9 mouse cellular contexts compared by ENCODE assay signal in genomic region chr9:96818128-96818821, GRCm38 (mm10).
DNase-seq lines count a peak whose midpoint lies in the region; ATAC-seq and TF ChIP-seq lines count a peak whose summit lies in the region.
"Had no signal": no experiment of that assay in that cellular context is flagged by ENCODE, and none has a peak within 500 bp of the region (broad histone marks: within the 10 kb centered on the region; RNA-seq: fewer than 3 reads in every experiment).

No protein-coding gene starts in this region.

- DNase-seq in liver: peak; percentile 47
- peak; percentile 64 for DNase-seq in c-Kit-positive CD71-negative TER-119-negative erythroid progenitor cells, embryonic 14.5 days (ENCODE audit: low read depth)
- DNase-seq in forebrain, embryonic 11.5 days (ENCODE audit: low spot score): no peak
- peak; percentile 91 for DNase-seq in hindbrain, postnatal 0 days (ENCODE audit: low spot score)
- peak; percentile 42 for DNase-seq in left cerebral cortex, postnatal 4 days
- peak; percentile 93 for DNase-seq in midbrain, postnatal 0 days (ENCODE audit: low spot score)
- peak; percentile 83 for DNase-seq in thymus, postnatal 0 days (ENCODE audit: low spot score)

- intact Hi-C loops in left cerebral cortex, postnatal 4 days (cut with DNase I): loop anchor here (5.0 to 10.0 kb wide), 3 partner anchors 146 to 533 kb away; no protein-coding TSS in a partner anchor

- H3K4me1 ChIP-seq in liver, embryonic 12.5 days: no peaks in the 10 kb centered on the region
- H3K4me1 ChIP-seq in forebrain, embryonic 11.5 days (replicated peaks; ENCODE audit: control insufficient read depth, insufficient read depth, low read length): no peaks in the 10 kb centered on the region
- no peaks in the 10 kb centered on the region for H3K4me1 ChIP-seq in hindbrain, postnatal 0 days (ENCODE audit: insufficient read depth, low read length)
- no peaks in the 10 kb centered on the region for H3K4me1 ChIP-seq in midbrain, postnatal 0 days (ENCODE audit: insufficient read depth, low read length)
- H3K4me1 ChIP-seq: embryonic facial prominence, embryonic 15.5 days had no signal

- TF ChIP-seq CTCF in hindbrain, postnatal 0 days (IDR thresholded peaks at IDR 0.05; ENCODE audit: low read depth): peak; percentile 87
- TF ChIP-seq CTCF in midbrain, postnatal 0 days (IDR thresholded peaks at IDR 0.05): peak; percentile 90

- no peaks in the 10 kb centered on the region for H3K36me3 ChIP-seq in liver, embryonic 12.5 days
- H3K36me3 ChIP-seq in forebrain, embryonic 11.5 days (ENCODE audit: control insufficient read depth, insufficient read depth, low read length): no peaks in the 10 kb centered on the region
- H3K36me3 ChIP-seq in hindbrain, postnatal 0 days (ENCODE audit: insufficient read depth, low read length): no peaks in the 10 kb centered on the region
- H3K36me3 ChIP-seq in midbrain, postnatal 0 days (ENCODE audit: insufficient read depth, low read length): no peaks in the 10 kb centered on the region
- H3K36me3 ChIP-seq: embryonic facial prominence, embryonic 15.5 days had no signal

- no peak overlapping the region for H3K4me2 ChIP-seq in liver, embryonic 12.5 days
- no peak overlapping the region for H3K4me2 ChIP-seq in forebrain, embryonic 11.5 days (ENCODE audit: low read depth, low read length, severe bottlenecking)
- H3K4me2 ChIP-seq in hindbrain, postnatal 0 days (ENCODE audit: low read depth, low read length): no peak overlapping the region
- H3K4me2 ChIP-seq in midbrain, postnatal 0 days (ENCODE audit: low read depth, low read length, poor library complexity, severe bottlenecking): no peak overlapping the region
- H3K4me2 ChIP-seq: embryonic facial prominence, embryonic 15.5 days had no signal

- ATAC-seq in liver, embryonic 12.5 days: no peak
- peak; percentile 55 for ATAC-seq in forebrain, embryonic 11.5 days (replicated peaks; ENCODE audit: low FRiP score)
- peak; percentile 74 for ATAC-seq in hindbrain, postnatal 0 days
- ATAC-seq in midbrain, postnatal 0 days (ENCODE audit: low FRiP score): peak; percentile 70

- H3K9me3 ChIP-seq in liver, embryonic 12.5 days (replicated peaks): no peaks in the 10 kb centered on the region
- H3K9me3 ChIP-seq in forebrain, embryonic 11.5 days (ENCODE audit: control insufficient read depth, low read length): no peaks in the 10 kb centered on the region
- no peaks in the 10 kb centered on the region for H3K9me3 ChIP-seq in hindbrain, postnatal 0 days (ENCODE audit: low read length)
- no peaks in the 10 kb centered on the region for H3K9me3 ChIP-seq in midbrain, postnatal 0 days (ENCODE audit: low read length)
- H3K9me3 ChIP-seq: embryonic facial prominence, embryonic 15.5 days had no signal

- 33% methylated on average over 7 of the region's 7 CpGs for WGBS in liver, embryonic 12.5 days (ENCODE audit: insufficient replicate concordance)
- 36% methylated on average over 7 of the region's 7 CpGs for WGBS in forebrain, embryonic 11.5 days
- 36% methylated on average over 7 of the region's 7 CpGs for WGBS in hindbrain, postnatal 0 days
- WGBS in midbrain, postnatal 0 days: 34% methylated on average over 7 of the region's 7 CpGs

- H3K4me3 ChIP-seq in liver, embryonic 12.5 days: no peak overlapping the region
- no peak overlapping the region for H3K4me3 ChIP-seq in forebrain, embryonic 11.5 days (ENCODE audit: low read depth, low read length)
- H3K4me3 ChIP-seq in hindbrain, postnatal 0 days (ENCODE audit: low read length): no peak overlapping the region
- H3K4me3 ChIP-seq in midbrain, postnatal 0 days (ENCODE audit: low read depth, low read length): no peak overlapping the region
- H3K4me3 ChIP-seq: embryonic facial prominence, embryonic 15.5 days had no signal

- H3K27ac ChIP-seq in liver, embryonic 12.5 days: no peak overlapping the region
- no peak overlapping the region for H3K27ac ChIP-seq in forebrain, embryonic 11.5 days (ENCODE audit: low read depth, low read length)
- no peak overlapping the region for H3K27ac ChIP-seq in hindbrain, postnatal 0 days
- no peak overlapping the region for H3K27ac ChIP-seq in midbrain, postnatal 0 days (ENCODE audit: low read depth, low read length)
- H3K27ac ChIP-seq: embryonic facial prominence, embryonic 15.5 days had no signal

- no peak overlapping the region for H3K9ac ChIP-seq in liver, embryonic 12.5 days
- H3K9ac ChIP-seq in forebrain, embryonic 11.5 days (ENCODE audit: low read length): no peak overlapping the region
- no peak overlapping the region for H3K9ac ChIP-seq in hindbrain, postnatal 0 days (replicated peaks; ENCODE audit: low read length)
- no peak overlapping the region for H3K9ac ChIP-seq in midbrain, postnatal 0 days (replicated peaks; ENCODE audit: low read length, poor library complexity, severe bottlenecking)
- H3K9ac ChIP-seq: embryonic facial prominence, embryonic 15.5 days had no signal

- H3K27me3 ChIP-seq in liver, embryonic 12.5 days (replicated peaks): no peaks in the 10 kb centered on the region
- no peaks in the 10 kb centered on the region for H3K27me3 ChIP-seq in forebrain, embryonic 11.5 days (ENCODE audit: control insufficient read depth, insufficient read depth, low read length)
- H3K27me3 ChIP-seq in hindbrain, postnatal 0 days (ENCODE audit: insufficient read depth, low read length): no peaks in the 10 kb centered on the region
- H3K27me3 ChIP-seq in midbrain, postnatal 0 days (ENCODE audit: insufficient read depth, low read length): no peaks in the 10 kb centered on the region
- H3K27me3 ChIP-seq: embryonic facial prominence, embryonic 15.5 days had no signal
